In the genomic region with DNA sequence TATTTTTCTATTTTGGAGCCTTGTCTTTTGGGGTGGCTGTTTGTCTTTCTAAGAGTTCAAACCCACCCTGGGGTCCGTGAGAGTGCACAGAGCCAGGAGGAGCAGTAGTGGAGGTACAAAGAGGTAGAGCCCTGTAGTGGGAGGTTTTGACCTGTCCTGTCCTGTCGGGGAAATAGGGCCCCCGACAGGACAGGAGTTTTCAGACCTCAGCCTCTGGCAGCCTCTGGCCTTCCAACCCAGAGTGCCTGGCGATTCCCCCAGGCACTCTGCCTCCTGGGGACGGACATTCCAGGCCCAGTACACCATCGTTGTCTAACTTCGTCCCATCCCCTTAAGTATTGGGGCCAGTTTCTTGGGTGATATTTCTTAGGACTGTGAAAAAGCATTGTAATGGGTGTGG, we compare ENCODE assay signal across 24 mouse cellular contexts. TPM values are rescaled to one million over a fixed set of nuclear protein-coding genes. Genes with fewer than 3 reads are reported as not detected.
DNase-seq lines count a peak whose midpoint lies in the region; ATAC-seq lines count a peak whose summit lies in the region.
"Had no signal": no experiment of that assay in that cellular context is flagged by ENCODE, and none has a peak within 500 bp of the region (broad histone marks: within the 10 kb centered on the region; RNA-seq: fewer than 3 reads in every experiment).

No protein-coding gene starts in this region.

- no peak overlapping the region for H3K4me3 ChIP-seq in heart, embryonic 12.5 days
- no peak overlapping the region for H3K4me3 ChIP-seq in heart, embryonic 10.5 days
- H3K4me3 ChIP-seq in kidney, embryonic 15.5 days (replicated peaks) = peak overlapping the region; percentile 88
- no peak overlapping the region for H3K4me3 ChIP-seq in neural tube, embryonic 13.5 days
- H3K4me3 ChIP-seq: erythroblast, embryonic 14.5 days; forebrain, embryonic 12.5 days; limb, embryonic 13.5 days; liver, embryonic 12.5 days; midbrain, embryonic 15.5 days had no signal

- peak overlapping the region; percentile 67; the same call in 1 of the 2 replicates for H3K4me2 ChIP-seq in heart, embryonic 12.5 days
- H3K4me2 ChIP-seq in kidney, embryonic 15.5 days = peak overlapping the region; percentile 82
- peak overlapping the region; percentile 36; the same call in 1 of the 2 replicates for H3K4me2 ChIP-seq in neural tube, embryonic 13.5 days
- H3K4me2 ChIP-seq: forebrain, embryonic 12.5 days; liver, embryonic 12.5 days; midbrain, embryonic 15.5 days had no signal

- no peak for DNase-seq in heart, embryonic 10.5 days (ENCODE audit: low spot score)
- DNase-seq in kidney, postnatal 36 days = no peak
- DNase-seq in neural tube, embryonic 10.5 days (ENCODE audit: extremely low spot score, low spot score) = no peak
- DNase-seq: adrenal gland, postnatal 14 days; cerebellum, adult 9-10 months; gastrocnemius, postnatal 36 days; kidney, adult 11 months; layer of hippocampus, adult 9-11 months; lung, adult 18-20 months; lung, postnatal 10 days; thymus, adult 2 months; thymus, postnatal 4 days had no signal

- H3K27ac ChIP-seq in heart, embryonic 12.5 days (ENCODE audit: poor library complexity, severe bottlenecking) = no peak overlapping the region
- no peak overlapping the region for H3K27ac ChIP-seq in heart, embryonic 10.5 days
- H3K27ac ChIP-seq in kidney, embryonic 15.5 days = peak overlapping the region; percentile 98
- no peak overlapping the region for H3K27ac ChIP-seq in neural tube, embryonic 13.5 days (replicated peaks)
- H3K27ac ChIP-seq: forebrain, embryonic 12.5 days; hindbrain, postnatal 0 days; limb, embryonic 13.5 days; liver, embryonic 12.5 days; midbrain, embryonic 15.5 days; stomach, postnatal 0 days had no signal

- 0 out of 2 replicates have a peak overlapping the region, but pooled peaks have one; percentile 48 for H3K9ac ChIP-seq in heart, embryonic 12.5 days
- 0 out of 2 replicates have a peak overlapping the region, but pooled peaks have one; percentile 93 for H3K9ac ChIP-seq in kidney, embryonic 15.5 days
- no peak overlapping the region for H3K9ac ChIP-seq in neural tube, embryonic 13.5 days
- H3K9ac ChIP-seq: forebrain, embryonic 12.5 days; limb, embryonic 13.5 days; liver, embryonic 12.5 days; midbrain, embryonic 15.5 days had no signal

- 33% methylated on average over 7 of the region's 7 CpGs for WGBS in heart, embryonic 12.5 days
- 17% methylated on average over 7 of the region's 7 CpGs for WGBS in heart, embryonic 10.5 days
- WGBS in kidney, embryonic 15.5 days = 34% methylated on average over 7 of the region's 7 CpGs
- 9% methylated on average over 7 of the region's 7 CpGs for WGBS in neural tube, embryonic 13.5 days

- peaks cover 10% of the 10 kb centered on the region for H3K36me3 ChIP-seq in heart, embryonic 12.5 days
- peaks cover 20% of the 10 kb centered on the region; the same call in 1 of the 2 replicates for H3K36me3 ChIP-seq in heart, embryonic 10.5 days
- peaks cover 19% of the 10 kb centered on the region for H3K36me3 ChIP-seq in kidney, embryonic 15.5 days
- no peaks in the 10 kb centered on the region for H3K36me3 ChIP-seq in neural tube, embryonic 13.5 days
- H3K36me3 ChIP-seq: forebrain, embryonic 12.5 days; limb, embryonic 13.5 days; liver, embryonic 12.5 days; midbrain, embryonic 15.5 days had no signal

- H3K4me1 ChIP-seq in heart, embryonic 12.5 days (replicated peaks) = peaks cover 51% of the 10 kb centered on the region
- H3K4me1 ChIP-seq in heart, embryonic 10.5 days = peaks cover 60% of the 10 kb centered on the region
- H3K4me1 ChIP-seq in kidney, embryonic 15.5 days = peaks cover 74% of the 10 kb centered on the region
- peaks cover 18% of the 10 kb centered on the region for H3K4me1 ChIP-seq in neural tube, embryonic 13.5 days (replicated peaks)

- H3K9me3 ChIP-seq in heart, embryonic 12.5 days (replicated peaks) = no peaks in the 10 kb centered on the region
- no peaks in the 10 kb centered on the region for H3K9me3 ChIP-seq in heart, embryonic 10.5 days
- no peaks in the 10 kb centered on the region for H3K9me3 ChIP-seq in kidney, embryonic 15.5 days (replicated peaks)
- H3K9me3 ChIP-seq in neural tube, embryonic 13.5 days = no peaks in the 10 kb centered on the region
- H3K9me3 ChIP-seq: forebrain, embryonic 12.5 days; liver, embryonic 12.5 days; midbrain, embryonic 15.5 days had no signal

- peaks cover 82% of the 10 kb centered on the region for H3K27me3 ChIP-seq in heart, embryonic 12.5 days (replicated peaks)
- H3K27me3 ChIP-seq in heart, embryonic 10.5 days (ENCODE audit: insufficient read depth, poor library complexity, severe bottlenecking) = peaks cover 100% of the 10 kb centered on the region
- H3K27me3 ChIP-seq in kidney, embryonic 15.5 days = peaks cover 70% of the 10 kb centered on the region
- H3K27me3 ChIP-seq in neural tube, embryonic 13.5 days = peaks cover 100% of the 10 kb centered on the region

- no peak for ATAC-seq in heart, embryonic 12.5 days (ENCODE audit: insufficient number of reproducible peaks, low FRiP score)
- ATAC-seq in kidney, embryonic 15.5 days (replicated peaks; ENCODE audit: low FRiP score) = no peak
- ATAC-seq in neural tube, embryonic 13.5 days (ENCODE audit: low read depth) = no peak
- ATAC-seq in frontal cortex, adult (ENCODE audit: low TSS enrichment) = no peak
- ATAC-seq: CD4-positive, CD25-positive, alpha-beta regulatory T cell, adult 4 months; hindbrain, postnatal 0 days; liver, embryonic 12.5 days; midbrain, embryonic 15.5 days had no signal

RNA-seq across cellular contexts. Expression of a gene that starts 5.4 kb away (rescaled TPM):
- polyA plus RNA-seq in heart, embryonic 12.5 days (2016; fragmentation: Nextera tagmentation; extraction: Ambion mirVana) = 0.78 and 1.2 TPM in 2 replicates
- 0.53 and 2.0 TPM in 2 replicates for polyA plus RNA-seq in heart, embryonic 10.5 days (2016; fragmentation: Nextera tagmentation; extraction: Ambion mirVana)
- polyA plus RNA-seq in kidney, embryonic 15.5 days (2015; fragmentation: Nextera tagmentation; extraction: Ambion mirVana) = 6.7 and 6.9 TPM in 2 replicates
- polyA plus RNA-seq in neural tube, embryonic 13.5 days (2015; fragmentation: Nextera tagmentation; extraction: Ambion mirVana) = 0.70 and 0.84 TPM in 2 replicates
- polyA plus RNA-seq: CD4-positive, CD25-positive, alpha-beta regulatory T cell, adult 4 months; erythroblast, embryonic 14.5 days had no signal

RNA-seq across cellular contexts. Expression of a gene that starts 6.4 kb away (rescaled TPM):
- polyA plus RNA-seq in heart, embryonic 12.5 days (2016; fragmentation: Nextera tagmentation; extraction: Ambion mirVana) = 20.7 and 20.8 TPM in 2 replicates
- 12.4 and 14.8 TPM in 2 replicates for polyA plus RNA-seq in heart, embryonic 10.5 days (2016; fragmentation: Nextera tagmentation; extraction: Ambion mirVana)
- polyA plus RNA-seq in kidney, embryonic 15.5 days (2015; fragmentation: Nextera tagmentation; extraction: Ambion mirVana) = 40.8 and 42.3 TPM in 2 replicates
- 6.5 and 7.6 TPM in 2 replicates for polyA plus RNA-seq in neural tube, embryonic 13.5 days (2015; fragmentation: Nextera tagmentation; extraction: Ambion mirVana)
- polyA plus RNA-seq: CD4-positive, CD25-positive, alpha-beta regulatory T cell, adult 4 months; erythroblast, embryonic 14.5 days had no signal

RNA-seq across cellular contexts. Expression of a gene that starts 14.2 kb away (rescaled TPM):
- polyA plus RNA-seq in heart, embryonic 12.5 days (2016; fragmentation: Nextera tagmentation; extraction: Ambion mirVana) = 45.2 and 45.8 TPM in 2 replicates
- 57.0 and 58.7 TPM in 2 replicates for polyA plus RNA-seq in heart, embryonic 10.5 days (2016; fragmentation: Nextera tagmentation; extraction: Ambion mirVana)
- 65.5 and 67.1 TPM in 2 replicates for polyA plus RNA-seq in kidney, embryonic 15.5 days (2015; fragmentation: Nextera tagmentation; extraction: Ambion mirVana)
- 50.6 and 53.8 TPM in 2 replicates for polyA plus RNA-seq in neural tube, embryonic 13.5 days (2015; fragmentation: Nextera tagmentation; extraction: Ambion mirVana)

RNA-seq across cellular contexts. Expression of a gene that starts 38.2 kb away (rescaled TPM):
- 0.68 and 3.7 TPM in 2 replicates for polyA plus RNA-seq in heart, embryonic 12.5 days (2016; fragmentation: Nextera tagmentation; extraction: Ambion mirVana)
- 3.1 and 41.3 TPM in 2 replicates for polyA plus RNA-seq in heart, embryonic 10.5 days (2016; fragmentation: Nextera tagmentation; extraction: Ambion mirVana)
- polyA plus RNA-seq in kidney, embryonic 15.5 days (2015; fragmentation: Nextera tagmentation; extraction: Ambion mirVana) = 1.6 and 5.2 TPM in 2 replicates
- polyA plus RNA-seq in neural tube, embryonic 13.5 days (2015; fragmentation: Nextera tagmentation; extraction: Ambion mirVana) = 1.2 and 2.1 TPM in 2 replicates
- polyA plus RNA-seq: erythroblast, embryonic 14.5 days had no signal
